Mouse (Mus musculus) right cerebral cortex, postnatal 14 days (tissue): ENCODE measurements around the gene Ythdf2.
A peak's percentile ranks its signal among the peaks of the same experiment; 100 is the strongest.
"Not testable (repeated sequence)": the region's sequence is repeated elsewhere in the genome, so short reads cannot be mapped to it uniquely, and the experiment has no call there.

Experiments
- DNase-seq: peaks from one replicate; pipeline ENCODE4 v3.0.0; 2022

The Ythdf2 gene

GRCm38 (mm10) chr4:132211953-132212734 is at the start of gene Ythdf2:
TSS of gene Ythdf2 (minus strand) at chr4:132212303.
- DNase-seq: peak; percentile 99

GRCm38 (mm10) chr4:132260404-132261379 is 48.6 kb upstream of the Ythdf2 start:
- DNase-seq: peak; percentile 39

GRCm38 (mm10) chr4:132259248-132259647 is 47.1 kb upstream of the Ythdf2 start:
- no peak for DNase-seq

DNA sequence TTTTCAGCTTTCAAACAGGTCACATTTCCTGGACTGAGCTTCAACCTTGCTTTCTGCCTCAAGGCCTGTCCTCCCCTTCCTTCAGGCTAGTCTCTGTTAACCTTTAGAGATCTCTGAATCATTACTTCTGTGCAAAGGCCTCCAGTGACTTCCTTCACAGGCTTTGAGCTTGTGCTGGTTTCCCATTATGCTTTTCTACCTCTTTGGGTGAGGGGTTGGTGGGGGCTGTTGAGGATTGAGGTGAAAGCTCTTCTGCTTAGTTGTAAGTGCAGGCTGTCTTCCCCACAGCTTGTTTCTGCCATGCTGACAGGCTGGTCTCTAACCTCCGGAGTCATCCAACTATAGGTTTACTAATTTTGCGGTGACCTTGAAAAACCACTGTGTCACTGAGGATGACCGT is 44.3 kb upstream of the Ythdf2 start:
- DNase-seq: no peak

- DNase-seq: no peak
Observed at GRCm38 (mm10) chr4:132254986-132255385, 42.9 kb upstream of the Ythdf2 start.

- DNase-seq: no peak
Observed at GRCm38 (mm10) chr4:132253622-132254021, 41.5 kb upstream of the Ythdf2 start.

DNA sequence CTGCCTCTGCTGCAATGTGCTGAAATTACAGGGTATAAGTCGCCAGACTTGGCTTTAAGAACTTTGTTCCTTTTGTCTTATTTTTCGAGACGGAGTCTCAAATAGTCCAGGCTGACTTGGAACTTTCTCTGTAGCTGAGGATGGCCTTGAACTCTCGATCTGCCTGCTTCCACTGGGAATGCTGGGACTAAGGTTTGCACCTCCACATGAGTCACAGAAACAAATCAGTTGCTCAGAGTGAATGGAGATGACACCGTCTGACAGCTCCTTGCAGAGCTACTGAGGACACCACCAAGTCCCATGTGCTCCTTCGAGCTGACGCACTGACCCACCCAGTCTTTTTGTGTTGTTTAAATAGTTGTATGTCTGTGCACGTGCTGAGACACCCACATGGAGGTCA is 41.0 kb upstream of the Ythdf2 start:
- no peak for DNase-seq

DNA sequence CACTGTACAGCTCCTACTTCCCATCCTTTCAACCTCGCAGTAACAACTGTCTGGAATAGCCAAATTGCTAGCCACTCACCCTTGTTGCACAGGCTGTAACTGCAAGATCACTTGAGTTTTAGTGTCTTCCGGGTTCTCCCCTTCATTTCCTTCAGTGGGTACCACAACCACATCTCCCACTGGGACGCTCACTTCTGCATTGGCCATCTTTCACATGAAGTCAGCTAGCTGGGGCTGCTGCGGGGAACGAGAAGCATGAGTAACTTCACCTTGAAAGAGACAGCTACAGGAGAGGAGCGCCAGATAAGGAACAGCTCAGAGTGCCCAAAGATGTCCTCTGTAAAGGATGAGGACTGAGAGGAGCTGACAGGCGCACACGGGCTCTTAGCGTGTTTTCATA is 39.5 kb upstream of the Ythdf2 start:
- DNase-seq: no peak

- DNase-seq: no peak
Observed at GRCm38 (mm10) chr4:132247451-132247997, 35.4 kb upstream of the Ythdf2 start.

DNA sequence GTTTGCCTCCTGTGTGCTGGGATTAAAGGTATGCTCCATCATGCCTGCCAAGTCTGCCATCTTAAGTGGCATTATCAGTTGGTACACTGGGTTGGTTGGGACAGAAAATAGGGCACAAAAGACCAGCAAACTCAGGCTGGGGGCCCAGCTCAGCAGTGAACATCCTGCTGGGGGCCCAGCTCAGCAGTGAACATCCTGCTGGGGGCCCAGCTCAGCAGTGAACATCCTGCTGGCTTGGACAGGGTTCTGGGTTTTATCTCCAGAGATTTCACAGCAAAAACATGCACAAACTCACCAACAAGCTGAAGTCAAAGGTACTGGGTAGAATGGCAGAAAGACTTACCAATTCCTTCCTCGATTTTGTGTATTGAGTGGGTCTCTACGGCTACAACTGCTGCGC is 33.5 kb upstream of the Ythdf2 start:
- DNase-seq: no peak

DNA sequence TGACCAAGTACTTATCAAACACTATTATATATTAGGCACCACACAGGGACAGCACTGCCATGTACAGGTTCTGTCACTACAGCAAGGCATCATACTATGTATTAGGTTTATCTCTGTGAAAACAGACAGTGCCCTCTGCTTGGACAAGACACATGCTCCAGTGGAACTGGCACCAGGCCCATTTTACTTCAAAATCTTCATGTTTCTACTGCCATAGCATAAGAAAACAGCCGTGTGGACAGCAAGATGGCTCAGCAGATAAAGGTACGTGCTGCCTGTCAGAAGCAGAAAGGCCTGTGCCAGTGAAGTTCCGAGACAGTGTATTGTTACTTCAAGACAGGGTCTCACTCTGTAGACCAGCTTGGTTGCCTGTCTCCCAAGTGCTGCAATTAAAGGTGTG is 29.1 kb upstream of the Ythdf2 start:
- no peak for DNase-seq

GRCm38 (mm10) chr4:132240367-132240766 is 28.3 kb upstream of the Ythdf2 start:
- no peak for DNase-seq

DNA sequence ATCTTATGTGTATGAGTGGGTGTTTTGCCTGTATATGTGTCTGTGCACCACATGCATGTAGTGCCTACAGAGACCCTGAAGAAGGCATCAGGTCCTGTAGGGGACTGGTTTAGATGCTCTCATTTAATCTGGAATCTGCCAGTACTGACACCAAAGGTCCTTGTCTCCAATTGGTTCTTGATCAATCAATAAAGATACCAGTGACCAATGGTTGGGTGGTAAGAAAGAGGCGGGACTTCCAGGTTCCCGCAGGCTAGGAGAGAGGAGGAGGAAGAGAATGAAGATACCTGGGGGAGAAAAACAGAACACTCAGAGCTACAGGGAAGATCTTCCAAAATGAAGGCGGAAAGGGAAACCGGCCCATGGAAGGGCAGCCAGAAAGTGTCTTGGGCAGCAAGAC is 26.3 kb upstream of the Ythdf2 start:
- DNase-seq: no peak

DNA sequence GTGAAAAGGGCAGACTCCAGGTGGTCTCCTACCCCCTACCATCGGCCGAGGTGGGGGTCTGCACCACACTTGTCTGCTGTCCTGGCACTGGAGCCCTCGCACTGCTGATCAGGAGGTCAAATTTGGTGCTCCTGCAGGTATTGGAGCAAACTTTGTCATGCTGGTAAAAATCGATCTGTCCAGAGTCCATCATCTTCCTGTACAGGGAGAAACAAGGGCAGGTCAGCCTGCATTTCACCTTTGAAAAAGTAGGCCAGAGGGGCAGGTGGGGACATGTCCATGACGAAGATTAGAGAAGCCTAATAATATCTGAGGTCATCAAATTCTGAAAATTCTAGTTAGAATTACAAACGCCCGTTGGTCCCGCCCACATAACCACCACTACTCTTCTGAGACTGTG is 22.6 kb upstream of the Ythdf2 start:
- DNase-seq: no peak

- DNase-seq: no peak
Observed at GRCm38 (mm10) chr4:132230422-132230821, 18.3 kb upstream of the Ythdf2 start.

DNA sequence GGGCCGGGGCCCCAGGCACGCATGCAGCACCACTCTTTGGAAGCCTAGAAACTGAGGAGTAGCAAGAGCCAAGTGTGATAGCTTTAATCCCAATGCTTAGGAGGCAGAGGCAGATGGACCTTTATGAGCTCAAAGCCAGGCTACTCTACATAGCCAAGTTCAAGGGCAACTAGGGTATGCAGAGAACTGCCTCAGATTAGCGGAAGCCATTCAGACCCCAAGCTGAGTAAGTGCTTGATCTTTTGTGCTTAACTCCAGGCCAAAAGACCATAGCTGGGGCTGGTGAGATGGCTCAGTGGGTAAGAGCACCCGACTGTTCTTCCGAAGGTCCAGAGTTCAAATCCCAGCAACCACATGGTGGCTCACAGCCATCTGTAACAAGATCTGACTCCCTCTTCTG is 9.9 kb upstream of the Ythdf2 start:
- not testable (repeated sequence) for DNase-seq

DNA sequence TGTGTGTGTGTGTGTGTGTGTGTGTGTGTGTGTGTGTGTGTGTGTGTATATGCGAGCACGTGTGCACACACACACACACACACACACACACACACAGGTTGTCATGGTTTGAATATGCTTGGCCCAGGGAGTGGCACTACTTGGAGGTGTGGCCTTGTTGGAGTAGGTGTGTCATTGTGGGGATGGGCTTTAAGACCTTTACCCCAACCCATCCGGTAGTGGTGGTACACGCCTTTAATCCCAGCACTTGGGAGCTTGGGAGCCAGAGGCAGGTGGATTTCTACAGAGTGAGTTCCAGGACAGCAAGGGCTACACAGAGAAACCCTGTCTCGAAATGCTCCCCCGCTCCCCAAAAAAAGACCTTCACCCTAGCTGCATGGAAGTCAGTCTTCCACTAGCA is 6.3 kb upstream of the Ythdf2 start:
- DNase-seq: not testable (repeated sequence)

GRCm38 (mm10) chr4:132217781-132218180 is 5.7 kb upstream of the Ythdf2 start:
- DNase-seq: no peak

DNA sequence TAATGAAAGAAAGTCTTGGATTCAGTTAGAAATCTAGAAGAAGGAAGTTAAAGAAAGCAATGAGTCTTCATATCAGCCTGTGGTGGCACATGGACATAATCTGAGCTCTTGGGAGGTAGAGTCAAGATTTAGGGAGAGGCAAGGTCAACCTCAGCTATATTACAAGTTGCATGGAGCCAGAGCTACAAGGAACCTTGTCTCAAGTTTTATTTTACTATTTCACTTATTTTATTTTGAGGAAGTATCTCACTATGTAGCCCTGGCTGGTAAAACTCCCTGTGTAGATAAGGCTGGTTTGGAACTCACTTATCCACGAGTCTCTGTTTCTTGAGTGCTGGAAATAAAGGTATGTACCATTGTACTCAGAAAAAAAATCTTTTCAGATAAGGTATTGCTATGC is 4.5 kb upstream of the Ythdf2 start:
- no peak for DNase-seq

GRCm38 (mm10) chr4:132214847-132215246 is 2.7 kb upstream of the Ythdf2 start:
- no peak for DNase-seq

DNA sequence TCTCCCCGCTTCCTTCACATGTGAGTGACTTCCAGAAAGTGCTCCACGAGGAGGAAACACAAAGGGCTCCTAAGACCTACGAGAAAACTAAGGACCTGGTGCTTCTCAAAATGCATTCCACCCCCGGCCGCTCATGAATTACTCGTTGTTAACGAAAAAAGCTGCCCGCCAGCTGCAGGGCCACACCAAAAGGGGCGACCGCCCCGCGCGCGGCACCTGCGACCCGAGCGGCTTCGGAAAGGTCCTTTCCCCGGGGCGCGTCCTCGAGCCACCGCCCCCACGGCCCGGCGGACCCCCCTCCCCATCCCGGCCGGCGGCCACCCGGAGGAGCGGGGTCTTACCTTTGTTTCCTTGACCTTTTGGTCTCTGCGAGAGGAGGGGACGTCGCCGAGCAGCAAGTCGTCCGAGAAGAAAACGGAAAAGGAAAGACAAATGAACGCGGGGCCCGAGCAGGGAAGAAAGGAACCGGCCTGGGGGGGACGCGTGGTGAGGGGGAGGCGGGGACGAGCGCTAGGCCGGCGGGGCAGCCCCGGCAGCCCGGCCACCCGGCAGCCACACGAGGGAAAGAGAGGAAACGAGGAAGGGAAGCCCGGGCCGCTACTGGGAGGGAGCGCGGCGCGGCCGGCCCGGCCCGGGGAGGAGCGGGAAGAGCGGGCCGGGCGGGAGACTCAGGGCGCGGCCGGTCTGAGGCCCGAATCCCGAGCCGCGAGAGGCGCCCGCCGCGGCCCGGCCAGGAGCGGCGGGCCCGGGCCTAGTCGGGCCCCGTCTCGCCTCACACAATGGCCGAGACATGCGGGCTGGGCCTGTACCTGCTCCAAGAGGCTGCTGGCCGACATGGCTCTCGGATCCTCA is 786 bp downstream of the Ythdf2 start:
- peak; percentile 31 for DNase-seq

GRCm38 (mm10) chr4:132210325-132210724 is 1.8 kb downstream of the Ythdf2 start:
- no peak for DNase-seq

DNA sequence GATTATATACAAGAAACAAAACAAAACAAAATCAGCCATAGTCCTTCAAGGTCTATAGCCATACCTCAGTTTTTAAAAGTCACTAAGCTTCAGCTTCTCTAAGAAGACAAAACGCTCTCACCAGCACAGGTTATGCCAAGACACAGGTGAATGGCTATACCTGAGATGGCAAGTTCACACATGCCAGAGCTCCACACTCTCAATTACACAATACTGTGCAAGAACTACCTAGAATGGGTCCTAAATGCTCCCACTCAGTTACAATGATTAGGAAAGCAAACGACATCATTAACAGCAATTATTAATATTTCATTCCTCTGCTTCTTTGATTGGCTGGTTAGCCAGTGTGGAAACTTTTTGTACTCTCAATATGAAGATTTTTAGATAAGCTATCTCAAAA is 2.8 kb downstream of the Ythdf2 start:
- DNase-seq: no peak
